Comparison of ENCODE assay signal across 8 mouse cellular contexts in the genomic region with DNA sequence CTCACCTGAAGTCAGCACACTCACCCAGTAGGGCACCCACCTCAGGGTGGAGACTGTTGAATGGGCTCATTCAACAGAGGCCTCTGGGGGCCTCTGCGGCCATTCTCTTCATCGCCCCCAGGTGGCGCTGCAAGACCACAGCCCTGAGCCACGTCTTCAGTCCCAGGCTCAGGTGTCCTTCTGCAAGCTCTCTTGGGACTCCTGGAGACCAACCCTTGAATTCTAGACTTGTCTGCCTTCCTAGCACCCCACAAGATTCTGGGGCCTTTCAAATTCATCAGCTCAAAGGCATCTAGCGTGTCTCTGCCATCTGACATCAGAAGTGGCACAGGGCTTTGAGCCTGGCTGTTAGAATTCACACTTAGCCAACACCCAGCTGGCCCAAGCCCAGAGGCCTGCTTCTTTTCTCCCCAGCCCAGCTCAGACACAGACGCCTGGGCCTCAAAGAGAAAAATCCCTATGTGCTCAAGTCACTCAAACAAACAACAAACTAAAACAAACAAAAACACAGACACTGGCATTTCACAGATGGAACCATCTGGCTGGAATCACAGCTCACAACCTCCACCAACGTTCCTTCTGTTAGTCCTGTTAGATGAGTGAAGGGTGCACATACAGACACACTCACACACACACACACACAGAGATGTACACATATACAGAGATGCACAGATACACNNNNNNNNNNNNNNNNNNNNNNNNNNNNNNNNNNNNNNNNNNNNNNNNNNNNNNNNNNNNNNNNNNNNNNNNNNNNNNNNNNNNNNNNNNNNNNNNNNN. TPM values are rescaled to one million over a fixed set of nuclear protein-coding genes. Genes with fewer than 3 reads are reported as not detected.
A peak's percentile ranks its signal among the peaks of the same experiment; 100 is the strongest.
DNase-seq lines count a peak whose midpoint lies in the region; ATAC-seq and TF ChIP-seq lines count a peak whose summit lies in the region.

No protein-coding gene starts in this region.

- TF ChIP-seq CTCF in liver, adult 2 months (IDR thresholded peaks at IDR 0.05; ENCODE audit: low read depth, low read length), result peak; percentile 96

- H3K9ac ChIP-seq in kidney, embryonic 15.5 days, result no peak overlapping the region
- no peak overlapping the region for H3K9ac ChIP-seq in liver, adult 2 months (ENCODE audit: low read depth, low read length)

- H3K27me3 ChIP-seq in kidney, embryonic 15.5 days, result no peaks in the 10 kb centered on the region
- H3K27me3 ChIP-seq in liver, adult 2 months (ENCODE audit: control insufficient read depth, insufficient read depth, low read length), result no peaks in the 10 kb centered on the region

- no peak overlapping the region for H3K27ac ChIP-seq in kidney, embryonic 15.5 days
- H3K27ac ChIP-seq in liver, adult 2 months (replicated peaks; ENCODE audit: insufficient read depth, low read depth, low read length), result no peak overlapping the region

- H3K36me3 ChIP-seq in kidney, embryonic 15.5 days, result no peaks in the 10 kb centered on the region
- H3K36me3 ChIP-seq in liver, adult 2 months (ENCODE audit: control insufficient read depth, insufficient read depth, low read length), result no peaks in the 10 kb centered on the region

- peaks cover 7% of the 10 kb centered on the region; the same call in 1 of the 2 replicates for H3K4me1 ChIP-seq in kidney, embryonic 15.5 days
- H3K4me1 ChIP-seq in liver, adult 2 months (ENCODE audit: control insufficient read depth, insufficient read depth, low read length), result no peaks in the 10 kb centered on the region

- no peaks in the 10 kb centered on the region for H3K9me3 ChIP-seq in kidney, embryonic 15.5 days (replicated peaks)

- WGBS in kidney, embryonic 15.5 days, result 9% methylated on average over 7 of the region's 7 CpGs
- WGBS in liver, adult 2 months, result 10% methylated on average over 7 of the region's 7 CpGs

- TF ChIP-seq POLR2A in liver, adult 2 months (IDR thresholded peaks at IDR 0.05; ENCODE audit: extremely low read depth, insufficient read depth, low read length), result no peak

- no peaks in the 10 kb centered on the region for H3K79me2 ChIP-seq in liver, adult 2 months (ENCODE audit: control insufficient read depth, insufficient read depth, low read length)

- peak; percentile 69 for DNase-seq in CD4-positive helper T cell, adult 2 months (ENCODE audit: low read depth, low spot score)
- peak; percentile 82 for DNase-seq in adrenal gland, postnatal 10 days
- DNase-seq in embryo, embryonic 11 days, result peak; percentile 76
- peak; percentile 58 for DNase-seq in heart, adult 8-10 months (ENCODE audit: low spot score)
- peak; percentile 16 for DNase-seq in liver, adult 2 months (ENCODE audit: extremely low read depth, low read depth, low spot score)
- DNase-seq in testis, postnatal 10 days (ENCODE audit: low spot score), result peak; percentile 82

- H3K4me2 ChIP-seq in kidney, embryonic 15.5 days, result no peak overlapping the region

- no peak overlapping the region for H3K4me3 ChIP-seq in kidney, embryonic 15.5 days (replicated peaks)
- no peak overlapping the region for H3K4me3 ChIP-seq in liver, adult 2 months (ENCODE audit: insufficient read depth, low read depth, low read length)

- 0 out of 2 replicates have a peak, but pooled peaks have one; percentile 56 for ATAC-seq in kidney, embryonic 15.5 days (replicated peaks; ENCODE audit: low FRiP score)
- peak; percentile 72 for ATAC-seq in neutrophil, adult 5-6 weeks (ENCODE audit: extremely low read depth, insufficient number of reproducible peaks, low FRiP score, poor library complexity, severe bottlenecking)

RNA-seq across cellular contexts. Expression of gene Tlr5, which starts 36.6 kb away (rescaled TPM):
- 1 to 10 TPM; 1.6 to 2.4 TPM for total RNA-seq in adrenal gland, postnatal 10 days (2021)
- 1 to 10 TPM in 2 of 4 experiments, under 1 TPM in 2; 0.69 to 1.1 (median 0.99) TPM for total RNA-seq in heart, adult 8-10 months (2022)
- 1.2 and 1.3 TPM in 2 replicates for polyA plus RNA-seq in kidney, embryonic 15.5 days (2015; fragmentation: Nextera tagmentation; extraction: Ambion mirVana)
- 3.2 and 3.5 TPM in 2 replicates for total RNA-seq in liver, adult 2 months (2014; rRNA removed)
- polyA plus RNA-seq in liver, adult 2 months (2012; rRNA removed), result 4.4 and 6.3 TPM in 2 replicates
- total RNA-seq in neutrophil, adult 5-6 weeks (2017), result 7.4 and 12.0 TPM in 2 replicates

Comparison
In these comparisons a context has a peak if more than half of its experiments do, and no peak if none do; other contexts are left out.
1. DNase-seq: peak in every context shown above with its lines; median percentile 82 in adrenal gland, postnatal 10 days; 82 in testis, postnatal 10 days; 76 in embryo, embryonic 11 days; 69 in CD4-positive helper T cell, adult 2 months; 58 in heart, adult 8-10 months; 16 in liver, adult 2 months.